Mouse (Mus musculus) left cerebral cortex, postnatal 14 days (tissue): ENCODE data around the gene Gm47985. TPM values are rescaled to one million over a fixed set of nuclear protein-coding genes. Genes with fewer than 3 reads are reported as not detected.
"Not testable (repeated sequence)": the region's sequence is repeated elsewhere in the genome, so short reads cannot be mapped to it uniquely, and the experiment has no call there.

Experiments used
- DNase-seq, 2 experiments: peaks; one replicate each; pipeline ENCODE4 v3.0.0; 2021 to 2022; ENCODE audit warnings: low spot score in 2 of 2, mixed read lengths in 1 of 2
- intact Hi-C: fragments of 180-260 bp; cut with DNase I; formaldehyde crosslinking; loops from one replicate; pipeline ENCODE4 v1.15.1; 2025
- total RNA-seq, 2 experiments: library from RNA; stranded (reverse); gene quantifications; 2 replicates each; pipeline ENCODE4 v1.2.3; 2021

Gene Gm47985
- total RNA-seq, 2 experiments from 2014 or later: not detected

DNA sequence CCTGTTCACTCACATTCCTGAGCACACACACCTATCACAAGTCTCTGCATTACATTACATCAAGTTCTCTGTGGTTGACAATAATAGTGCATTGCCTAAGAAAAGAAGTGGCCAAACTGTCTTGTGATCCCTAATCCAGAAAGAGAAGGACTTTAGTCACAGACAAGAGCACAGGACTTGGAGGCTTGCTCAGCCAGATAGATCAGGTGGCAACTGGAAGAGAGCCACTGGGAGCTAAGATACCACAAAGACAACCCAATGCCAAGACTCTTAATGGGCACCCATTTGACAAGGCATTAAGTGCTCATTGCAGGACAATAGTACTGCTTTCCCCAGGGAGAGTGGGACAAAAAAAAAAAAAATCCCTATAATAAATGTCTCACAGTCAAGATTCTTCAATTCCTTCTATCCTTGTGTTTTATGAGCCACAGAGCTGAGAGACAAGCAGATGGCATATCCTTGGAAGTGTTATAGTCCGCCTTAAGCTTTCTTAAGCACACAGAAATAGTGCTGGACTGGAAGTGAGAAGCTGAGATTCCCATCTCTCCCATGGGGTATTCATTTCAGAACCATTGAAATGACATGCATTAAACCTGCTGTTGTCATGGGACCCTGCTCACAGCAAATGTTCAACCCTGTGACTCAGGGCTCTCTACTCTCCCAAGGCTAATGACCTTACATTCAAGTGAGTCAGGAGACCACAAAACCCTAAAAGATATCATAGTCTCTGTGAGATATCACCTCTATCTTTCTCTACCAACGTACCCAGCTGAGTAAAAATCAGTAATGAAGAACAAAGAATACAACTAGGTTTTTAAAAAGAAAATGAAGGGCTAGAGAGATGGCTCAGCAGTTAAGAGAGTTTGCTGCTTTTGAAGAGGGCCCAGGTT, 10.5 kb upstream of the Gm47985 start:
- DNase-seq: peak in 1 of 2 experiments; percentile 20
- intact Hi-C loops: no loop called here

DNA sequence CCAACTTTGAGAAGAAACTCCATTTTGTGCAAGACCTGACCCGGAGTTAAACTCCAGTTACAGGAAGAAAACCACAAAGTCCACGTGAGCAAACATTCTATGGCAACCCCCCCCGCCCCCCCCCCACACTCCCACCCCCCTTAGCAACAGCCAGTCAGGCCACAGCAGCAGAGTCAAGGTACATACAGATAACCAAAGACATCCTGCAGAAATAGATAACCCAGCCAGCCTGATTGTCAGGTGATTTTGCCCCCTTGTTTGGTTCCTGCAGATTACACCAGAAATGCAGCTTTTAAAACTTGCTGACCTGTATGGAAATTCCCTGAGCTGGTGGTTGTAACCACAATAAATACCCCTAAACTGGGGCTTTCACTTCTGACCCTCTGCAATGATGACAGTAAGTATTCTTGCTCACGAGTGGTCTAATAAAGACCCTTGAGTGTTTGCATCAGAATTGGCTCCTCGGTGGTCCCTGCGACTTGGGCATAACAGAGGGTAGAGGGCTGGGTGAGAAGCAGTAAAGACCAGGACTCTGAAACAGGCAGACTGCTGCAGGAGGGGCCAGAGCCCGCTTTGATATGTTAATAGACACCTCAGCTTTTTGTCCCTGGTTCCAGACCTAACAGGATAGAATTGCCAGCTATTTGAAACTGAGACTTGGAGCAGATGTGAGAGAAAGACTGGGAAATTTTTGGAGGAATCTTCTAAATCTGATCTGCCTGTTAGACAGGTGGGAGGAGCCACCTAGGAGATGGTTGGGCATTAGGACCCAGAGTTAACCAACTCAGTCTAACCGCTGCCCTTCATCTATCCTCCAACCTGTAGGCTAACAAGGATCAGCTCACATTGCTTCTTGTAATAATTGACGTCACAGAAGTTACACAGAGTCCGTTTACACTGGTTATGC, 5.1 kb upstream of the Gm47985 start:
- intact Hi-C loops: no loop called here
- DNase-seq: peak in 1 of 2 experiments; percentile 25

DNA sequence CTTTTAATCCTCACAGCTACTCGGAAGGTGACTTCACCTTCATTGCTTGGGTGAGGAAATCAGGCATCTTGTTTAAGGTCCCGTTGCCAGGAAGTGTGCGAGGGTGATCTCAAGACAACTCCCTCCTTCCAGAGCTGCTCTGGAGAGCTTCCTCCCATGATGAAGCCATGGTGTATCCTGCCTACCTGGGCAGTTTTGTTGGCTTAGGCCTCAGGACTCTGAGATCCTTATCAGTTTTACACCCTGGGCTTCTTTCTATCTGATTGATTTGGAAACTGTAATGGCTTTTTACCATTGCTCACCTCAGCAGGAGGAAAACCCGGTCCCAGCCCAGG, 4.4 kb upstream of the Gm47985 start:
- DNase-seq: no peak
- intact Hi-C loops: no loop called here

DNA sequence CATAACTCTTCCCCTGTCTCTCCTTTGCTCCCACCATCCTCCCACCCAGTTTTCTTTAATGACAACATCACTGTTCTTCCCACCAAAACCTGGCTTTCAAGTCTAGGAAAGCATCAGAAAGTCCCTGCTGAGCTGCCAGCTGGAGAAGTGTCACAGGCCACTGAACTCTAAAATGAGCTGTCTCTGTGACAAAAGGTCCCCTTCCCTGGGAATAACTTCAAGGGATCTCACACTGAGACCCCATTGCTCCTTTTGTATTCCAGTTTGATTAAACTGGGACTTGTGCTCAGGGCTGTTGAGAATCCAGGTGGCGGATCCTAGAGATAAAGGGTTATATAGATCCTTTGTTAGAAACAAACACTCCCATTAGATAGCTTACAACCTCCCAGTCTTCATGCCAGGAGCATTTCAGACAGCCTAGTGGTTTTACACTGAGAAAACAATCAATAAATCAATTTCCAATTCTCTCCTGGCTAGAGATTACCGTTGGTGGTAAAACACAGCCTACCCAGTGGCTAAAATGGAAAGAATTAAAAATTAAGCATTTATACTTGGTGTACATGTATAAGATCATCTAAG, 3.7 kb upstream of the Gm47985 start:
- intact Hi-C loops: no loop called here
- DNase-seq: no peak

DNA sequence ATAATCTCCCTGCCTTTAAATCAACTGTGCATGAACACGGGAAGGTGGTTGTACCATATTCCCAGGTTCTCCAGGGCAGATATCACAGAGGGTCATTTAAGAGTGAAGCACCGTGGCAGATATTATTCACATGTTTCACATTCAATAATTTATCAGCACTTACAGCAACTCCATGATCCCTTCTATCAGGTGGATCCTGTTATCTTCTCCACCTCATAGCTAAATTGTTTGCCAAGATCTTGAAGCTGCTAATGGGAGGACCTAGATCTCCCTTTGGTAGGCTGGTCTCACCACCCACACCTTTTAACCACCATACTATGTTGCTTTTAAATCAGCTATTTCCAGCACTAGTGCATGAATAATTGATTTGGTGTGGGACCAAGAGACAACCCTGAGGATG, 2.2 kb upstream of the Gm47985 start:
- DNase-seq: no peak
- intact Hi-C loops: no loop called here

DNA sequence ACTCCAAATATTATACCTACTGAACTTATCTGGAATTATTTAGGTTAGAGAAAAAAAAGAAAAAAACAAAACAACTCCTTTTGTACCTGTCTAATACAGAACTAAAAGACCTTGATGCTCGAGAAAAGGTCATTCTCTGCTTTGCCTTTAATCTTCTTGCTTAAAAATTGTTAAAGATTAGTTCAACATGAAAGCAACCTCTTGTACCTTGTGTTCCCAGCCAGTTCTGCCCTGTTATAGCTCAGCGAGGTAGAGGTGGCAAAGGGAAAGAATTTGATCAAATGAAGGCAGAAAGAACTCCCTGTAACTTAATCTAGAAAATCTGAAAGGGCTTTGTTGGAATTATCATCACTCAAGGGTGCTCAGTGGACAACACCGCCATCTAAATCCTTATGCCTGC, 3.8 kb downstream of the Gm47985 start:
- DNase-seq, intact Hi-C loops: not testable (repeated sequence)

DNA sequence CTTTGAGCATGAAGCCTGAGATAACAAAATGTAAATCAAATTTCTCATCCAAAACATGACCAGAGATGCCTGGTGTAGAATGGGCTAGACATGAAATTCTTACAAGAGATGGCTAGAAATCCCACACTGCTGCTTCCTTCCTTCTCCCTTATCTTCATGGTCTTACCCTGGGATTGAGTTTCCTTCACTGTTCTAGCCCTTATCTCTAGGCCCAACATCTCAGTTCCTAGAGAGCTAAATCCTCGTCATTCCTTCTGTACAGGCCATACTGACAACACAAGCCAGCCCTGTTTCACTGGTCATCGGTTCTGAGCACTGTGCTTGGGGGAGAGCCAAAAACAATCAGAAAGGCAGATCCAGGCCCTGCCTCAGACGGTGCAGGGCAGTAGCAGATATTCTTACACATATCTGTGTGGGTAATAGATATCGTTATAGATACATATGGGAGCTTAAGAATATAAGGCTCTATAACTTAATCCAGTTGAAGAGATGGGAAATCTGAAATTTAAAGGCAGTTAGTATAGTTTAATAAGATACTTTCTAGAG, 4.6 kb downstream of the Gm47985 start:
- DNase-seq, intact Hi-C loops: not testable (repeated sequence)

DNA sequence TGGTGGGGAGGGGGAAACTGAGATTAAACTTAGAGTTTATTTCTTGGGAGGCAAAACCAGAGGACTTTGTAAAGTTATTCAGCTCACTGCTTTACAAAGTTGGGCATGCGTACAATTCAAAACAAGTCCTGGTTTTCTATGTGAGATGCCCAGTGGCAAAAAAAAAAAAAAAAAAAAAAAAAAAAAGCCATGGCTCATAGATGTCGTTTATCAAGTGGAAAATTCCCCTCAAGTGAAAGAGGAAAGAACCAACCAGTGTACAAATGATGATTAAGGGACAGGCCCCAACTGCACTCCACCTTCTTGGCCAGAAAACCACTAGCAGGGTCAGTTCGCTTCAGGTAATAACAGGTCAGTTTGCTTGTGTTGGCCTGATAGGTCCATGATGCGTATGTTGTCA, 6.1 kb downstream of the Gm47985 start:
- intact Hi-C loops: no loop called here

DNA sequence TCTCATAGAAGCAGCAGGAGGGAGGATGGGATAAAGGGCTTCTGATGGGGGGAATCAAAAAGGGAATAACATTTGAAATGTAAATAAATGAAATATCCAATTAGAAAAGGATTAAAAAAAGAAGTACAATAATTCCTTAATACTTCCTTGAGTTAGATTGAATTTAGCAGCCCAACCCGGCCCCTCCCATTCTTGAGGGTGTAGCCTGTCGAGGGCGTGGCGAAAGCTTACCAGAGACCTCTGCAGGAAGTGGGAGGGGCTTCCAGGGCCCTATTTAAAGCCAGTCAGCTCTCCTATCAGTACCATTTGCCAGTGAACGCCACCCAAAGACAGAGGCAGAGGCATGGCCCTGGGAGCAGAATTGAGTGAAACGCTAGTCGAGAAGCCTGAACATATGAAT, 9.7 kb downstream of the Gm47985 start, which contains the start of gene Gm8947:
Gene Gm8947, plus strand, starts transcription at position 302 of the 400 bp plus-strand sequence.
- intact Hi-C loops, DNase-seq: not testable (repeated sequence)

More for the DNA sequence above, 6.1 kb downstream of the Gm47985 start:
- no peak for DNase-seq

DNA sequence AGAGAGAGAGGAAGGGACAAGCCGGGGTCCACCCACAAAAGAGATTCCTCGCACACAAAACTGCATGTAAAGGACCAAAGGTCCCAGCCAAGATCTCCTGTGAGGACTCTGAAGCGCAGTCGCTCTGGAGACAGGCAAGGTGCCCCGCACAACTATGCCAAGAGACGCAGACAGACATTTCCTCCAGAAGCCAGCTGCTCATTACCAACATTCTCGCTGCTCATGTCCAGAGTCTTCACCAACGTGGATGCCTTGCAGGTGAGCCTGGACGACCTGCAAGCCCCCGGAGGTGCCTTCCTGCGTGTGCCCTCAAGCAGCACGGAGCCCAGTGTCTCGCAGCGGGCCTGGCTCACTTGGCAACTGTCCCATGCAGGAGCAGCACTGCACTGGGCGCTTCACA, 10.4 kb downstream of the Gm47985 start:
- intact Hi-C loops, DNase-seq: not testable (repeated sequence)

DNA sequence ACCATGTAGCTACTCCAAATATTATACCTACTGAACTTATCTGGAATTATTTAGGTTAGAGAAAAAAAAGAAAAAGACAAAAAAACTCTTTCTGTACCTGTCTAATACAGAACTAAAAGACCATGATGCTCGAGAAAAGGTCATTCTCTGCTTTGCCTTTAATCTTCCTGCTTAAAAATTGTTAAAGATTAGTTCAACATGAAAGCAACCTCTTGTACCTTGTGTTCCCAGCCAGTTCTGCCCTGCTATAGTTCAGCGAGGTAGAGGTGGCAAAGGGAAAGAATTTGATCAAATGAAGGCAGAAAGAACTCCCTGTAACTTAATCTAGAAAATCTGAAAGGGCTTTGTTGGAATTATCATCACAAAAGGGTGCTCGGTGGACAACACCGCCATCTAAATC, 13.6 kb downstream of the Gm47985 start:
- intact Hi-C loops: not testable (repeated sequence)

DNA sequence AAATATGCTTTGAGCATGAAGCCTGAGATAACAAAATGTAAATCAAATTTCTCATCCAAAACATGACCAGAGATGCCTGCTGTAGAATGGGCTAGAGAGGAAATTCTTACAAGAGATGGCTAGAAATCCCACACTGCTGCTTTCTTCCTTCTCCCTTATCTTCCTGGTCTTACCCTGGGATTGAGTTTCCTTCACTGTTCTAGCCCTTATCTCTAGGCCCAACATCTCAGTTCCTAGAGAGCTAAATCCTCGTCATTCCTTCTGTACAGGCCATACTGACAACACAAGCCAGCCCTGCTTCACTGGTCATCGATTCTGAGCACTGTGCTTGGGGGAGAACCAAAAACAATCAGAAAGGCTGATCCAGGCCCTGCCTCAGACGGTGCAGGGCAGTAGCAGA, 14.4 kb downstream of the Gm47985 start:
- intact Hi-C loops, DNase-seq: not testable (repeated sequence)

More for the DNA sequence above, 13.6 kb downstream of the Gm47985 start:
- not testable (repeated sequence) for DNase-seq

DNA sequence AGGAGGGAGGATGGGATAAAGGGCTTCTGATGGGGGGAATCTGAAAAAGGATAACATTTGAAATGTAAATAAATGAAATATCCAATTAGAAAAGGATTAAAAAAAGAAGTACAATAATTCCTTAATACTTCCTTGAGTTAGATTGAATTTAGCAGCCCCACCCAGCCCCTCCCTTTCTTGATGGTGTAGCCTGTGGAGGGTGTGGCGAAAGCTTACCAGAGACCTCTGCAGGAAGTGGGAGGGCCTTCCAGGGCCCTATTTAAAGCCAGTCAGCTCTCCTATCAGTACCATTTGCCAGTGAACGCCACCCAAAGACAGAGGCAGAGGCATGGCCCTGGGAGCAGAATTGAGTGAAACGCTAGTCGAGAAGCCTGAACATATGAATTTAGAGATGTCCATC, 15.8 kb downstream of the Gm47985 start, which contains the start of gene Gm47995:
Gene Gm47995, plus strand, starts transcription at position 329 of the 400 bp plus-strand sequence.
- intact Hi-C loops, DNase-seq: not testable (repeated sequence)

DNA sequence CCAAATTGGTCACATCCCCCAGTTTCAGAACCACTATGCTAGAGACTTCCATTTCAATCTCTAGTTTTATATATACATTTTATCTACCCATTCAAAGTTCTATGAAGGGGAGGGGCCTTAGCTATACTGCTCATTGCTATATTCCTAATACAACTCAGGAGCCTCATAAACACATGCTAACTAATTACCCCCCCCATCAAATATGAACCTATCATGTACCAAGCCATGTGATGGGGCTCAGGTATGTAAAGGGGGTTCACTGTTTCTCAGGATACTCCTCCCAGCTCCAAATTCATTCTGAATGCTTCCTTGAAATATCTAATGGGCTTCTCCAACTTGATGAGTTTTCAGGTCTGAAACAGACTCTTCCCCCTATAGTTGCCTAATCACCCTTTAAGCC, 18.3 kb downstream of the Gm47985 start:
- DNase-seq: not testable (repeated sequence)

DNA sequence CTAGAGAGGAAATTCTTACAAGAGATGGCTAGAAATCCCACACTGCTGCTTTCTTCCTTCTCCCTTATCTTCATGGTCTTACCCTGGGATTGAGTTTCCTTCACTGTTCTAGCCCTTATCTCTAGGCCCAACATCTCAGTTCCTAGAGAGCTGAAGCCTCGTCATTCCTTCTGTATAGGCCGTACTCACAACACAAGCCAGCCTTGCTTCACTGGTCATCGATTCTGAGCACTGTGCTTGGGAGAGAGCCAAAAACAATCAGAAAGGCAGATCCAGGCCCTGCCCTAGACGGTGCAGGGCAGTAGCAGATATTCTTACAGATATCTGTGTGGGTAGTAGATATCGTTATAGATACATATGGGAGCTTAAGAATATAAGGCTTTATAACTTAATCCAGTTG, 20.4 kb downstream of the Gm47985 start:
- intact Hi-C loops, DNase-seq: not testable (repeated sequence)

More for the DNA sequence above, 18.3 kb downstream of the Gm47985 start:
- intact Hi-C loops: not testable (repeated sequence)

DNA sequence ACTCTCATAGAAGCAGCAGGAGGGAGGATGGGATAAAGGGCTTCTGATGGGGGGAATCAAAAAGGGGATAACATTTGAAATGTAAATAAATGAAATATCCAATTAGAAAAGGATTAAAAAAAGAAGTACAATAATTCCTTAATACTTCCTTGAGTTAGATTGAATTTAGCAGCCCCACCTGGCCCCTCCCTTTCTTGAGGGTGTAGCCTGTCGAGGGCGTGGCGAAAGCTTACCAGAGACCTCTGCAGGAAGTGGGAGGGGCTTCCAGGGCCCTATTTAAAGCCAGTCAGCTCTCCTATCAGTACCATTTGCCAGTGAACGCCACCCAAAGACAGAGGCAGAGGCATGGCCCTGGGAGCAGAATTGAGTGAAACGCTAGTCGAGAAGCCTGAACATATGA, 21.5 kb downstream of the Gm47985 start, which contains the start of gene 3110040M04Rik:
Gene 3110040M04Rik, plus strand, starts transcription at position 304 of the 400 bp plus-strand sequence.
- DNase-seq, intact Hi-C loops: not testable (repeated sequence)

DNA sequence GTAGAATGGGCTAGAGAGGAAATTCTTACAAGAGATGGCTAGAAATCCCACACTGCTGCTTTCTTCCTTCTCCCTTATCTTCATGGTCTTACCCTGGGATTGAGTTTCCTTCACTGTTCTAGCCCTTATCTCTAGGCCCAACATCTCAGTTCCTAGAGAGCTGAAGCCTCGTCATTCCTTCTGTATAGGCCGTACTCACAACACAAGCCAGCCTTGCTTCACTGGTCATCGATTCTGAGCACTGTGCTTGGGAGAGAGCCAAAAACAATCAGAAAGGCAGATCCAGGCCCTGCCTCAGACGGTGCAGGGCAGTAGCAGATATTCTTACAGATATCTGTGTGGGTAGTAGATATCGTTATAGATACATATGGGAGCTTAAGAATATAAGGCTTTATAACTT, 26.2 kb downstream of the Gm47985 start:
- DNase-seq, intact Hi-C loops: not testable (repeated sequence)

DNA sequence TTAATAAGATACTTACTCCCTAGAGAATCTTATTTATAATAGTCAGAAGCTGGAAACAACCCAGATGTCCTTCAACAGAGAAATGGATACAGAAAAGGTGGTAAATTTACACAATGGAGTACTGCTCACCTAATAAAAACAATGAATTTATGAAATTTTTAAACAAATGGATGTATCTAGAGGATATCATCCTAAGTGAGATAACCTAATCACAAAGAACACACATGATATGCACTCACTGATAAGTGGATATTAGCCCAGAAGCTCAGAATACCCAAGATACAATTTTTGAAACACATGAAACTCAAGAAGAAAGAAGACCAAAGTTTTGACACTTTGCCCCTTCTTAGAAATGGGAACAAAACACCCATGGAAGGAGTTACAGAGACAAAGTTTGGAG, 26.6 kb downstream of the Gm47985 start:
- DNase-seq, intact Hi-C loops: not testable (repeated sequence)

DNA sequence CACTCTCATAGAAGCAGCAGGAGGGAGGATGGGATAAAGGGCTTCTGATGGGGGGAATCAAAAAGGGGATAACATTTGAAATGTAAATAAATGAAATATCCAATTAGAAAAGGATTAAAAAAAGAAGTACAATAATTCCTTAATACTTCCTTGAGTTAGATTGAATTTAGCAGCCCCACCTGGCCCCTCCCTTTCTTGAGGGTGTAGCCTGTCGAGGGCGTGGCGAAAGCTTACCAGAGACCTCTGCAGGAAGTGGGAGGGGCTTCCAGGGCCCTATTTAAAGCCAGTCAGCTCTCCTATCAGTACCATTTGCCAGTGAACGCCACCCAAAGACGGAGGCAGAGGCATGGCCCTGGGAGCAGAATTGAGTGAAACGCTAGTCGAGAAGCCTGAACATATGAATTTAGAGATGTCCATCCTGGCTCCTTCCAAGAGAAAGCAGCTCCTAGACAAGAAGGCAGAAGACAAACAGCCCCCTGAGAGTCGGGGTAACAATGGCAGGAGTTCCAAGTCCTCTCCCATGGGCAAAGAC, 27.6 kb downstream of the Gm47985 start, which contains the start of gene Gm47996:
Gene Gm47996, plus strand, starts transcription at position 308 of the 532 bp plus-strand sequence.
- intact Hi-C loops, DNase-seq: not testable (repeated sequence)
